ENCODE assay signal across 31 mouse cellular contexts in genomic region chr2:35252733-35253132, GRCm38 (mm10).
"Had no signal": no experiment of that assay in that cellular context is flagged by ENCODE, and none has a peak within 500 bp of the region (broad histone marks: within the 10 kb centered on the region; RNA-seq: fewer than 3 reads in every experiment).

No protein-coding gene starts in this region.

- H3K9ac ChIP-seq: limb, embryonic 12.5 days; limb, embryonic 13.5 days; limb, embryonic 15.5 days; liver, embryonic 12.5 days; liver, embryonic 13.5 days; liver, embryonic 14.5 days; liver, embryonic 15.5 days; liver, postnatal 0 days; lung, embryonic 14.5 days; lung, embryonic 15.5 days; midbrain, embryonic 12.5 days; midbrain, embryonic 13.5 days; midbrain, embryonic 15.5 days had no signal

- H3K4me3 ChIP-seq: left cerebral cortex, adult 2 months; limb, embryonic 10.5 days; limb, embryonic 12.5 days; limb, embryonic 13.5 days; limb, embryonic 15.5 days; liver, embryonic 12.5 days; liver, embryonic 13.5 days; liver, embryonic 15.5 days; lung, embryonic 15.5 days; megakaryocyte, embryonic 14.5 days; midbrain, embryonic 10.5 days; midbrain, embryonic 12.5 days; midbrain, embryonic 13.5 days; midbrain, embryonic 15.5 days; myocyte had no signal

- DNase-seq: left cerebral cortex, postnatal 4 days; liver; liver, embryonic 13.5 days; liver, postnatal 0 days; lung, adult 18-20 months; lung, adult 2 months; lung, embryonic 14.5 days; lung, postnatal 10 days; lung, postnatal 14 days; lung, postnatal 36 days; lung, postnatal 4 days; midbrain, embryonic 14.5 days had no signal

- H3K4me2 ChIP-seq: limb, embryonic 12.5 days; limb, embryonic 13.5 days; limb, embryonic 15.5 days; liver, embryonic 11.5 days; liver, embryonic 12.5 days; liver, embryonic 13.5 days; liver, embryonic 15.5 days; lung, embryonic 14.5 days; lung, embryonic 15.5 days; midbrain, embryonic 11.5 days; midbrain, embryonic 12.5 days; midbrain, embryonic 13.5 days; midbrain, embryonic 15.5 days had no signal

- ATAC-seq: liver, embryonic 12.5 days; liver, postnatal 0 days; midbrain, embryonic 13.5 days; midbrain, embryonic 15.5 days; midbrain, embryonic 16.5 days had no signal

- H3K36me3 ChIP-seq: limb, embryonic 10.5 days; limb, embryonic 12.5 days; limb, embryonic 13.5 days; limb, embryonic 15.5 days; liver, embryonic 12.5 days; liver, embryonic 13.5 days; liver, embryonic 15.5 days; lung, embryonic 15.5 days; midbrain, embryonic 10.5 days; midbrain, embryonic 12.5 days; midbrain, embryonic 13.5 days; midbrain, embryonic 15.5 days had no signal

- H3K9me3 ChIP-seq: limb, embryonic 10.5 days; limb, embryonic 12.5 days; limb, embryonic 13.5 days; limb, embryonic 15.5 days; liver, embryonic 12.5 days; liver, embryonic 13.5 days; liver, embryonic 15.5 days; lung, embryonic 15.5 days; megakaryocyte, embryonic 14.5 days; midbrain, embryonic 10.5 days; midbrain, embryonic 12.5 days; midbrain, embryonic 13.5 days; midbrain, embryonic 15.5 days had no signal

- H3K27ac ChIP-seq: left cerebral cortex, adult 2 months; limb, embryonic 10.5 days; limb, embryonic 12.5 days; limb, embryonic 13.5 days; limb, embryonic 15.5 days; liver, embryonic 12.5 days; liver, embryonic 13.5 days; liver, embryonic 14.5 days; liver, embryonic 15.5 days; lung, embryonic 15.5 days; macrophage; midbrain, embryonic 10.5 days; midbrain, embryonic 12.5 days; midbrain, embryonic 13.5 days; midbrain, embryonic 15.5 days had no signal

- H3K27me3 ChIP-seq: lung, embryonic 15.5 days; megakaryocyte, embryonic 14.5 days had no signal
